Mouse (Mus musculus): ENCODE results near the gene Gm12800. TPM values are rescaled to one million over a fixed set of nuclear protein-coding genes. Genes with fewer than 3 reads are reported as not detected.
"Not testable (repeated sequence)": the region's sequence is repeated elsewhere in the genome, so short reads cannot be mapped to it uniquely, and the experiment has no call there.

Gm12800 gene
- total and polyA plus RNA-seq, 3 experiments = not detected

GRCm38 (mm10) chr4:101893656-101894420, 15.1 kb upstream of the Gm12800 start, which contains the start of gene C130073F10Rik:
Gene C130073F10Rik (minus strand): TSS chr4:101893789.
- DNase-seq (ENCODE audit: low read depth, low spot score) = no peak
- Histone ChIP-seq H3K9me3 (replicated peaks; ENCODE audit: insufficient read depth, low read length) (no peaks in the 10 kb centered on the region), H3K36me3 (ENCODE audit: control insufficient read depth in 1 of 2, insufficient read depth in 2 of 2, low read length in 2 of 2) (no peaks in the 10 kb centered on the region)

GRCm38 (mm10) chr4:101940107-101940506, 31.2 kb downstream of the Gm12800 start, which contains the start of gene Gm12794:
Gene Gm12794 (plus strand): TSS chr4:101940407.
- H3K4me1 ChIP-seq (ENCODE audit: control insufficient read depth in 1 of 2, insufficient read depth in 2 of 2, low read length in 2 of 2); H3K27ac ChIP-seq (ENCODE audit: control insufficient read depth, low read depth, low read length); H3K9me3 ChIP-seq (replicated peaks; ENCODE audit: insufficient read depth, low read length); H3K79me2 ChIP-seq (ENCODE audit: control insufficient read depth, insufficient read depth, low read length, poor library complexity); H3K36me3 ChIP-seq (ENCODE audit: control insufficient read depth in 1 of 2, insufficient read depth in 2 of 2, low read length in 2 of 2); H3K4me3 ChIP-seq (ENCODE audit: control insufficient read depth in 1 of 2, insufficient read depth in 1 of 2, low read depth in 2 of 2, low read length in 2 of 2); DNase-seq (ENCODE audit: low read depth, low spot score); H3K27me3 ChIP-seq (ENCODE audit: control insufficient read depth in 1 of 2, insufficient read depth in 2 of 2, low read length in 2 of 2); H3K9ac ChIP-seq (ENCODE audit: control insufficient read depth, low read depth, low read length, poor library complexity, severe bottlenecking): not testable (repeated sequence)

More at GRCm38 (mm10) chr4:101893656-101894420, 15.1 kb upstream of the Gm12800 start, which contains the start of gene C130073F10Rik:
- Histone ChIP-seq H3K27me3 (ENCODE audit: control insufficient read depth in 1 of 2, insufficient read depth in 2 of 2, low read length in 2 of 2) (no peaks in the 10 kb centered on the region), H3K27ac (ENCODE audit: control insufficient read depth, low read depth, low read length) (no peak within 1 kb of the TSS), H3K79me2 (ENCODE audit: control insufficient read depth, insufficient read depth, low read length, poor library complexity) (no peaks in the 10 kb centered on the region), H3K4me3 (ENCODE audit: control insufficient read depth in 1 of 2, insufficient read depth in 1 of 2, low read depth in 2 of 2, low read length in 2 of 2) (no peak within 1 kb of the TSS), H3K4me1 (ENCODE audit: control insufficient read depth in 1 of 2, insufficient read depth in 2 of 2, low read length in 2 of 2) (no peaks in the 10 kb centered on the region), H3K9ac (ENCODE audit: control insufficient read depth, low read depth, low read length, poor library complexity, severe bottlenecking) (no peak within 1 kb of the TSS)
- no peak for TF ChIP-seq KAT2A (conservative IDR thresholded peaks at IDR 0.05; ENCODE audit: low read depth, low read length)
- TF ChIP-seq TAL1 (IDR thresholded peaks at IDR 0.05; ENCODE audit: low read length) = no peak
- no peak for TF ChIP-seq MAFK (IDR thresholded peaks at IDR 0.05; ENCODE audit: borderline replicate concordance, low read depth, low read length)
- TF ChIP-seq SIN3A (IDR thresholded peaks at IDR 0.05; ENCODE audit: low read length) = no peak
- TF ChIP-seq GATA1 (IDR thresholded peaks at IDR 0.05; ENCODE audit: low read depth, low read length) = no peak
- no peak for TF ChIP-seq MEF2A (IDR thresholded peaks at IDR 0.05; ENCODE audit: extremely low read depth, insufficient replicate concordance, low read depth, low read length, poor library complexity, severe bottlenecking)

Other genes with a start within 250 kb of the Gm12800 start
- gene Lepr, start 191.7 kb upstream of the Gm12800 start, total RNA-seq (2012; rRNA removed) = not detected in 2 replicates
- under 1 TPM in 1 of 2 experiments, not detected in 1; 0.04 TPM for gene Lepr, start 191.7 kb upstream of the Gm12800 start, polyA plus RNA-seq (2012; ENCODE audit: insufficient read depth in 1 of 2, insufficient read length in 2 of 2, low read depth in 1 of 2, low replicate concordance in 2 of 2, missing spikeins in 1 of 2)
- gene B020004J07Rik, start 65.1 kb upstream of the Gm12800 start, total RNA-seq (2012; rRNA removed) = not detected in 2 replicates
- not detected for gene B020004J07Rik, start 65.1 kb upstream of the Gm12800 start, polyA plus RNA-seq (2012; ENCODE audit: insufficient read depth in 1 of 2, insufficient read length in 2 of 2, low read depth in 1 of 2, low replicate concordance in 2 of 2, missing spikeins in 1 of 2)
- not detected in 2 replicates for gene C130073F10Rik, start 15.3 kb upstream of the Gm12800 start, total RNA-seq (2012; rRNA removed)
- not detected for gene C130073F10Rik, start 15.3 kb upstream of the Gm12800 start, polyA plus RNA-seq (2012; ENCODE audit: insufficient read depth in 1 of 2, insufficient read length in 2 of 2, low read depth in 1 of 2, low replicate concordance in 2 of 2, missing spikeins in 1 of 2)
- not detected in 2 replicates for gene Gm12794, start 31.3 kb downstream of the Gm12800 start, total RNA-seq (2012; rRNA removed)
- gene Gm12794, start 31.3 kb downstream of the Gm12800 start, polyA plus RNA-seq (2012; ENCODE audit: insufficient read depth in 1 of 2, insufficient read length in 2 of 2, low read depth in 1 of 2, low replicate concordance in 2 of 2, missing spikeins in 1 of 2) = not detected
- not detected in 2 replicates for gene Gm12790, start 71.9 kb downstream of the Gm12800 start, total RNA-seq (2012; rRNA removed)
- gene Gm12790, start 71.9 kb downstream of the Gm12800 start, polyA plus RNA-seq (2012; ENCODE audit: insufficient read depth in 1 of 2, insufficient read length in 2 of 2, low read depth in 1 of 2, low replicate concordance in 2 of 2, missing spikeins in 1 of 2) = not detected
- gene Gm12789, start 77.5 kb downstream of the Gm12800 start, total RNA-seq (2012; rRNA removed) = not detected in 2 replicates
- gene Gm12789, start 77.5 kb downstream of the Gm12800 start, polyA plus RNA-seq (2012; ENCODE audit: insufficient read depth in 1 of 2, insufficient read length in 2 of 2, low read depth in 1 of 2, low replicate concordance in 2 of 2, missing spikeins in 1 of 2) = not detected
- 2.7 and 3.0 TPM in 2 replicates for gene Pde4b, start 178.4 kb downstream of the Gm12800 start, total RNA-seq (2012; rRNA removed)
- 1 to 10 TPM in 1 of 2 experiments, not detected in 1; 6.0 TPM for gene Pde4b, start 178.4 kb downstream of the Gm12800 start, polyA plus RNA-seq (2012; ENCODE audit: insufficient read depth in 1 of 2, insufficient read length in 2 of 2, low read depth in 1 of 2, low replicate concordance in 2 of 2, missing spikeins in 1 of 2)

All from MEL (cell line).